Mouse (Mus musculus): ENCODE data around the gene Bak1.

GRCm38 (mm10) chr17:27011167-27011566, 17.6 kb downstream of the Bak1 start:
- TF ChIP-seq NANOG (IDR thresholded peaks at IDR 0.05; ENCODE audit: borderline replicate concordance, low read length) (no peak), CTCF (conservative IDR thresholded peaks at IDR 0.05; ENCODE audit: low read length) (no peak), POU5F1 (IDR thresholded peaks at IDR 0.05; ENCODE audit: borderline replicate concordance, low read length) (no peak)

All from E14TG2a.4 (cell line).